Mouse (Mus musculus): Measurements from ENCODE around the gene Sh3bgrl3.

- TF ChIP-seq HCFC1 (IDR thresholded peaks at IDR 0.05; ENCODE audit: borderline replicate concordance, insufficient read depth, low read length) (no peak), ZC3H11A (IDR thresholded peaks at IDR 0.05; ENCODE audit: borderline replicate concordance, low read depth, low read length) (peak; percentile 68; the same call in 1 of the 2 replicates)
These were observed 4.7 kb downstream of the Sh3bgrl3 start for GRCm38 (mm10) chr4:134123680-134124551.
